Mouse (Mus musculus): Measurements from ENCODE around the gene Smpdl3b. TPM values are rescaled to one million over a fixed set of nuclear protein-coding genes. Genes with fewer than 3 reads are reported as not detected.
"Not testable (repeated sequence)": the region's sequence is repeated elsewhere in the genome, so short reads cannot be mapped to it uniquely, and the experiment has no call there.

The Smpdl3b gene
- total RNA-seq, 2 experiments from 2014 or later, result 0.42 to 0.74 TPM

DNA sequence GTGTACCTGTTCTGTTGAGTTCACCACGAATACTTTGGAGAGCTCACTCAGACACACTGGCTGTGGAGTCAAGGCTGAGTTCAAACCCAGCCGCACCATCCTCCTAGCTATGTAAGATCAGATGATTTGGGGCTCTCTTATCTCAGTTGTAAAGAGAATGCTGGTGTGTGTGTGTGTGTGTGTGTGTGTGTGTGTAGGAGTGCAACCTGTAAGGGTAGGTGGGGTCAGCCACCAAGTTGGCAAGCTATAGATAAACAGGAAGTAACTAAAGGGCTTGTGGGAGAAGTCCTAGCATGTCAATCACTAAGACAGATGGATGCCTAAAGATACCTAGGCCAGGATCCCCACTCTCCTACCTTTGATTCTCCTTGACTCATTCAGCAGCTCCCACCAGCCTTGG lies 26.7 kb upstream of the Smpdl3b start:
- intact Hi-C loops (cut with DNase I), result loop anchor here (2.0 kb wide), 1 partner anchor 39 kb away; no protein-coding TSS in a partner anchor
- DNase-seq, result no peak

DNA sequence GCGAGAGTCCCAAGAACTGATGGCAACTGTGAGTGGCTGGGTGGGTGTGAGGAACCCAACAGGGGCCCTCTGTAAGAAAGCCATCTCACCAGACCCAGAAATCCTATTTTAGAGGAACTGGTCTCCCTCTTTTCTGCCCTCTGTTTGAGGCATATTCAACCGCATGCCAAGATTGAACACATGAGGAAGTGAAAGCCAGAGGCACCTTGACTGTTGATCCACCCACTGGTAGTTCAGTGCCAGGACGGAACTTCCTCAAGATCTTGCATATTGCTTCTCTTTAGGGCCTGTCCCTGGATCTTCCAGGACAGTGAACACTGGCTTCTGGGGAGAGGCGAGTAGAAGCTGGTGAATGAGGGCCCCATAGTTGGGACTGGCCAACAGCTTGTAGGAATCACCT lies 23.2 kb upstream of the Smpdl3b start:
- intact Hi-C loops (cut with DNase I), result no loop called here
- DNase-seq, result no peak

DNA sequence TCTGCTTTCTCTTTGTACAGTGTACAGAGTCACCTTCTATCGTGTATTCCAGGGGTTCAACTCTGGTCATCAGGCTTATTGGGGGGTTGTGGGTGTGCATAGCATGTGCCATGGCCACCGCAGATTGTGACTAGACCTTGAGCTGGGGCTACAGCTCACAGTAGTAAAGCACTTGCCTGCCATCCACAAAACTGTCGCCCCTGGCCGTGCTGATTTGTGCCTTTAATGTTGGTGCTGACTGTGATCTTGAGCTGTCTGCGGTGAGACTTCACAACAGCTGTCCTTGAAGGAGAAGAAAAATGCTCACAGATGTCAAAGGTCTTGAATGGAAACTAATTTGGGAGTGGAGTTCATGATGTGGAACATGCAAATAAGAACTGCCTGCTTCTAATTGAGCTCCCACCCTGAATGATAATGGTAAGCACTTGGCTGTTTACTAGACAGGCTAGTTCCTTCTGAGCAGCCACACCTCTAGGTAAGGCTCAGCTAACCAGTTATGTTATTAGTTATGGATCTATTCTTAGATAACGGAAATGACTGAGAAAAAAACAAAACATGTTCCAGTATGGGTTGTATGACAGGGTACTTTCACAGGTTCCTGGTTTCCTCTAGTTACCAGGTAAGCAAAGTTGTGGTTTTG lies 21.6 kb upstream of the Smpdl3b start:
- intact Hi-C loops (cut with DNase I), result no loop called here
- no peak for DNase-seq

DNA sequence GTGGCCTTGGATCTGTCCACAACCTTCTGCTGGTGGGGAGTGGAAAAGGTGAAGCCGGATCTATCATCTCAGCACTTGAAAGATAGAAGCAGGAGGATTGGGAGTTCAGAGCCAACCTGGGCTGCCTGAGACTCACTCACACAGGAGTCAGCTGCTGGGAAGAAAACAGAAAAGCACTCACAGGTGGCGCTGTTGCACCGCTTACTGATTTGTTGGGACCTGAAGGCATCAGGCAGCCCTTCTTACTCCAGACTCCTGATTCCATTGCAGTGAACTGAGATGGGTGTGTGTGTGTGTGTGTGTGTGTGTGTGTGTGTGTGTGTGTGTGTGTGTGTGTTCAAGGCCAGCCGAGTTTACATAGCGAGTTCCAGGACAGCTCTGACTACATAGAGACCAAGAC lies 19.7 kb upstream of the Smpdl3b start:
- intact Hi-C loops (cut with DNase I), result loop anchor here (2.0 kb wide), 1 partner anchor 154 kb away; no protein-coding TSS in a partner anchor

DNA sequence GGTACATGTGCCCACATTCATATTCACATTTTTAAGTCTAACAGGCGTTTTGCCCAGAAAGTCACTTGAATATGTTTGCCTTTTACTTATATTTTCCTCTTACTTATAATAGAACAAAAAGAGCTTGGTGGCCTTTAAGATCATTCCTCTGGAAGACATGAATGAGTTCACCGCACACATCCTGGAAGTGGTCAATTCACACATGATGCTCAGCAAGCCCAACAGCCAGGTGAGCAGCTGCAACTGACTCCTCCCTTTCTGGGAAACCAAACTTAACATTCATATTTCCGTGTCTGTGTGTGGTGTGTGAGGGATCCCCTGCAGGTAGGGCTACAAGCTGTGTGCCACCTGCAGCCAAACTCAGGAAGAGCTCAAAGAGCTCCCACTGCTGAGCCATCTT lies 17.9 kb upstream of the Smpdl3b start:
- no peak for DNase-seq
- intact Hi-C loops (cut with DNase I), result no loop called here

More for the DNA sequence above, 19.7 kb upstream of the Smpdl3b start:
- peak; percentile 48 to 58 for DNase-seq

DNA sequence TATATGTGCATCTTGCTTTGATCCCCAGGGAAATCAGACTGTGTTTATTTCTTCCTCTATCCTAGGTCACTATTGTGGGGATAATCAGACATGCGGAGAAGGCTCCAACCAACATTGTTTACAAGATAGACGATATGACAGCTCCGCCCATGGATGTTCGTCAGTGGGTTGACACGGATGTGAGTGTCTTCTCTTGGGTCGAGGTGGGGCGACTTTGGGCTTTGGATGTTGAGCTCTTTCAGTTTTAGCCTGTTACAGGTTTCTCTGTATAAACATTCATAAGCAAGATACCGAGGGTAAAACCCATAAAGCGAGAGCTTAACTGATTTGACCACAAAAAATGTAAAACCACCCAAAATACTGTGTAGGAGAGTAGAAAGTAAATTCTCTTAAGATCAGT lies 14.7 kb upstream of the Smpdl3b start:
- intact Hi-C loops (cut with DNase I), result no loop called here
- no peak for DNase-seq

DNA sequence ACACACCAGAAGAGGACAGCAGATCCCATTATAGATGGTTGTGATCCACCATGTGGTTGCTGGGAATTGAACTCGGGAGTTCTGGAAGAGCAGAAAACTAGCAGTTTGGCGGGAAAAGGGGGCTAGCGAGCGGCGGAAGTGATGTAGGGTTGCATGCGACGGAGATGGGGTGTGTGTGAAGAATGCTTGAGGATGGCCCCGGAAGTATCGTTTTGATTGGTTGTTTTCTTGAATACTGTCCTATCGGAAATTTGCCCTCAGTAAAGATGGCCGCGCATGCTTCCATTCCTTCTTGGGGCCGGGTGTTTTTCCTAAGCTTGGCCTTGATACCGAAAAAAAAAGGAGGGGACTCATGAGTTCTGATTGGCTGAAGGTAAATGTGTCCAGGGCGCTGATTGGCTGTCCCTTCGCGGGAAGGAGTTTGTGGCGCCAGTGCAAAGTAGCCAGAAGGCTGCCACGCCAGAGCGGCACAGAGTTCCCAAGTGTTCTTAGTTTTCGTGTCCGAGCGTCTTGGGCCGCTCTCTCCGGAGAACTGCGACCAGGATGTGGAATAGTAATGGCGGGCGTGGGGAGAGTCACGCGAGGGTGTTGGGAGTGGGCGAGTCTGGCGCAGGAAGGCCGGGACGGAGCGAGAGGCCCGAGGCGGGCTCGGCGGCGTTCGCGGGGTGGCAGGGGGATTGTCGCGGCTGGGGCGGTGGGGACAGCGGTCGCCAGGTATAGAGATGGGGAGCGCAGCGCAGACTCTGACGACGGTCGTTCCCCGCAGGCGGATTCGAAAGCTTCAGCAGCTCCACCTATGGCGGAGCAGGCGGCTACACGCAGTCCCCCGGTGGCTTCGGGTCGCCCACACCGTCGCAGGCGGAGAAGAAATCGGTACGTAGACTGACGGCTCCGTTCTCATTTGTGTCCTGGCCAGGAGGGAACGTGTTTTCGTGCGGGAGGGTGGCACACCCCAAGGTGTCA lies 11.1 kb upstream of the Smpdl3b start, which contains the start of gene Rpa2:
Rpa2 (plus strand) TSS at position 419 of the 963 bp plus-strand sequence.
- intact Hi-C loops (cut with DNase I), result loop anchor here (5.0 kb wide), 1 partner anchor 74 kb away; the partner anchor contains the start of gene Ppp1r8

DNA sequence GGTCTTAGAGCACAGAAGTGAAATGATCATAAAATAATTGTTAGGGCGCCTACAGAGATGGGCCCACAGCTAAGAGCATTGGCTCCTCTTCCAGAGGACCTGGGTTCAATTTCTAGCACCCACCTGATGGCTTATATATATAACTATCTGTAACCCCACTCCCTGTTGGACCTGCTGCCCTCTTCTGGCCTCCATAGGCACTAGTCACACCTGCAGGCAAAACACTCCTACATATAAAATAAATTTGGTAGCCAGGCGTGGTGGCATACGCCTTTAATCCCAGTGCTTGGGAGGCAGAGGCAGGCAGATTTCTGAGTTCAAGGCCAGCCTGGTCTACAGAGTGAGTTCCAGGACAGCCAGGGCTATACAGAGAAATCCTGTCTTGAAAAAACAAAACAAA lies 6.1 kb upstream of the Smpdl3b start:
- DNase-seq; intact Hi-C loops (cut with DNase I): not testable (repeated sequence)

More for the DNA sequence above, 11.1 kb upstream of the Smpdl3b start, which contains the start of gene Rpa2:
- peak; percentile 96 to 99 for DNase-seq

DNA sequence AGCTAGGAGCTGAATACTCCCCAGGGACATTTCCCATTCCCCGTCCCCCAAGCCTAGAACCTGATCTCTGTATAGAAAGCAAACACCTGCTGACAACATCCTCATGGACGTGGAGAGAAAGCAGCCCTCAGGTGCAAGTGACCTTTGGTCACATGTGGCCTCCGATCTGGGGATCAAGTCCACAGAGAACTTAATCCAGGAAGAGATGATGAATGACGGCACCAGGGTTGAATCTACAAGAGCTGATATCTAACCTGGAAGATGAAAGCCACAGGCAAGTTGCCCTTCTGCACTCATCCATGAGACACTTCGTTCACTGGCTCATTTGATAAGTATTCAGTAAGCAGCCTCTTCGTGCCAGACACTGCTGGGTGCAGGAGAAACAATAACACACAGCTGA lies 5.5 kb upstream of the Smpdl3b start:
- intact Hi-C loops (cut with DNase I), result no loop called here
- no peak for DNase-seq

DNA sequence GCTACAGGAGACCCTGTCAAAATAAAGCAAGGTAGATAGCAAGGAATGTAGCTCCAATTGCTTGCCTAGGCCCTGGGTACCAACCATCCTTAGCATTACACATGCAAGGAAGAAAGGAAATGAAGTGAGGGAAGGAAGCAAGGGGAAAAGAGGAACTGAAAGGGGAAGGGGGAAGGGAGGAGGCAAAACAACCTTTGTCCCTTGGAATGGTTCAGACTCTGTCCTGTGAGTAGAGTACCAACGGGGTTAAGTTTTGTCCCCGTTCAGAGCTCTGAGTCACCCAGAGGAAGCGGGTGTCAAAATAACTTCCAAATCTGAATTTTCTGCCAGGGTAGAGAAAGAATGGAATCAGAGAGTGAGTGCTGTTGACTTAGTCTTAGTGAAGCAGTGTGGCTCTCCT lies 3.2 kb upstream of the Smpdl3b start:
- intact Hi-C loops (cut with DNase I), result no loop called here
- no peak for DNase-seq

DNA sequence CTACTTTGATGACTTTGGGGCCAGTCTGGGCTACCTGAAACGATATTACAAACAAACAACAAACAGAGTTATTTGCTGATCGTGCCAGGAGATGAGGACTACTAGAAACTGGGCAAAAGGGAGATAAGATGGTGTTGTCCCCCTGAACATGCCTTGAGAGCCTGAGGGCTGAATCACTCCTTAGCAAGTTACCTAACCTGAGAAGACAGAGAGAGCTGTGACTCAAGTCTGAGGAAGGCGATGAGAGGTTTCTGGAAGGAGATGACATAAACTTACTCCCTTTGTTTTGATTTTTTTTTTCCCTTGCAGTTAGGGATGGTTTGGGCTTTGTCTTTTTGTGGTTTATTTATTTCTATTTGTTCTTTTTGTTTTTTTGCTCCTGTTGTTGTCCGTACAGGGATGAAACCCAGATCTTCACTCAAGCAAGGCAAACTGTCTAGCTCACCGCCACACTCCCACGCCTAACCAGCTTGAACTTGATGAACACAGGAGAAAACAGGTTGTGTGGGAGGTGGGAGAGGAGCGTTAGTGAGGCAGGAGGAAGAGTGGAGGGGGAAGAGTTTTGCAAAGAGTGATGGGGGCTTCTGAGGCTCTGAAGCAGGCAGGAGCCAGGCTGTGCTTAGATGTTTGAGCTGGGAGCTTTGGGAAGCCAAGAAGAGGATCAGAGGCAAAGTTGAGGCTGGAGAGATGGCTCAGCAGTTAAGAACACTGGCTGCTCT lies 740 bp upstream of the Smpdl3b start:
- intact Hi-C loops (cut with DNase I), result no loop called here
- no peak for DNase-seq

DNA sequence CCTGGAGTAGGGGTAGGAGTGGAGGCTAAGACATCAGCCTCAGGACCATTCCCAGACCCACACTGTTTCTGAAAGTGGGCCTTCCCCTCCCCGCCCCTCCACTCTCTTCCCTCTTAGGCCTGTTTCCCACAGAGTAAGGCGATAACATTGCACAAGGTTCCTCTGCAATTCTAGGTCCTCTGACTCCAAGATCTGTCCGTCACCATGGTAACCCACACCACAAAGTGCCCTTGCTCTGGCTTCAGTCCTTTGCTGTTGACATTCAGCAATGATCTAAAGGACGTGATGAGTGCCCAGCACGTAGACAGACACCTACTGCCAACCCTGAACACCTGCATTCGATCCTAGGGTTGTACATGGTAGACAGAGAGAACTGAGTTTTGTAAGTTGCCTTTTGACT lies 4.1 kb downstream of the Smpdl3b start:
- no peak for DNase-seq
- intact Hi-C loops (cut with DNase I), result no loop called here

DNA sequence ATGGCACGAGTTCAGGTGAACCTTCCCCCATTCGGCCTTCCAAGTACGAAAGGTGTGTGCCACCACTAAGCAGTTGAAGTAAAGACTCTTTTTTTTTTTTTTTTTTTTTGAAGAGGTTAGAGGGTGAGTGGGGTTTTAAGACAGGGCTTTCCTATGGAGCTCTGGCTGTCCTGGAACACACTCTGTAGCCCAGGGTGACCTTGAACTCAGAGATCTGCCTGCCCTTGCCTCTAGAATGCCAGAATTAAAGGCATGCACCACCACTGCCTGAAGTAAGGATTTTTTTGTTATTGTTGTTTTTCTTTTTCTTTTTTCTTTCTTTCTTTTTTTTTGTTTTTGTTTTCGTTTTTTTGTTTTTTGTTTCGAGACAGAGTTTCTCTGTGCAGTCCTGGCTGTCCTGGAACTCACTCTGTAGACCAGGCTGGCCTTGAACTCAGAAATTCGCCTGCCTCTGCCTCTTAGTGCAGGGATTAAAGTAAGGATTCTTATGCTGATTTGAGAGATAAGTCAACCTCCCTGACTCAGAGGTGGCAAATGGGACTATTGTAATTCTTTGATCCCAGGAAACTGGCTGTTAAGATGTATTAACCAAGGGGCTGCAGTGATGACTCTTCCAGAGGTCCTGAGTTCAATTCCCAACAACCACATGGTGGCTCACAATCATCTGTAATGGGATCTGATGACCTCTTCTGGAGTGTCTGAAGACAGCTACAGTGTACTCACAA lies 7.6 kb downstream of the Smpdl3b start:
- intact Hi-C loops (cut with DNase I), result no loop called here
- no peak for DNase-seq

DNA sequence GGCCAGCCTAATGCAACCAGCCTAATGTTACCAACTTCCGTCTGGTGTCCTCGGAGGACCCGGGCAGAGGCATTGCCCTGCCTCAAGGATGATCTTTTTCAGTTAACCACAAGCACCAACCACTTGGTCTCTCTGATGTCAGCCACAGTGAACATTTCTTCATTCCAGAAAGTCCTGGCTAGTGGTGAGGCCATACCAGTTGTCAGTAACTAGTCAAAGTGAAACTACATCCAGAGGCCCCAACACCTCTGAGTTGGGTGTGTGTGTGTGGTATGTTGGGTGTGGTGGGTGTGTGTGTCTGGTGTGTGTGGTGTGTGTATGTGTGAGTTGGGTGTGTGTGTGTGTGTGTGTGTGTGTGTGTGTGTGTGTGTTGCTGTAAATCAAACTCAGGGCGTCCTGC lies 8.3 kb downstream of the Smpdl3b start:
- no peak for DNase-seq
- intact Hi-C loops (cut with DNase I), result no loop called here

DNA sequence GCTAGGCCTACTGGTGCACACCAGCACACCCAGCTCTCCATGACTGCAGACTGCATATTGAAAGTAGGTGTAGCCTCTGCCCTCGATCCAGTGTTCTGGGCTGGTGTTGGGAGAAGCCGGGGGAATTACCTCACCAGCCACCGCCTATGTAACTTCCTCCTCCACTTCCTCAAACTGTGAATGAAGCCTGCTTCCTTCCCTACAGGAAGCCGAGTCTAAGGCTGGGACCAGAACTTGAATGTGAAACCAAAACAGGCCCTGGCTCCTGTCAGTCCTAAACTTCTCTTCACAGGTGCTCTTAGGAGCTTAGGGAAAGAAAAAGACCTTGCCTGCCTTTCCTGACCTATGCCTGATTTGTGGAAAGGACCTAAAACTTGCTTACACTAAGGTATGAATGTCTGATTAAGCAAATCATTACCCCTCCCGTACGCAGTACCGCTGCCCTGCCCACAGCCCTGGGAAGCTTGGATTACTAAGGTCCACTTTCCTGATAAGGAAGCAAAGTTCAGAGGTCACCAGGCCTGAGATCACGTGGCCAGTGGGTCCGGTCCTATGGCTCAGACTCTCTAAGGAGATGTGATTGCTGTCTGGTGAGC lies 9.3 kb downstream of the Smpdl3b start:
- no peak for DNase-seq
- intact Hi-C loops (cut with DNase I), result no loop called here

DNA sequence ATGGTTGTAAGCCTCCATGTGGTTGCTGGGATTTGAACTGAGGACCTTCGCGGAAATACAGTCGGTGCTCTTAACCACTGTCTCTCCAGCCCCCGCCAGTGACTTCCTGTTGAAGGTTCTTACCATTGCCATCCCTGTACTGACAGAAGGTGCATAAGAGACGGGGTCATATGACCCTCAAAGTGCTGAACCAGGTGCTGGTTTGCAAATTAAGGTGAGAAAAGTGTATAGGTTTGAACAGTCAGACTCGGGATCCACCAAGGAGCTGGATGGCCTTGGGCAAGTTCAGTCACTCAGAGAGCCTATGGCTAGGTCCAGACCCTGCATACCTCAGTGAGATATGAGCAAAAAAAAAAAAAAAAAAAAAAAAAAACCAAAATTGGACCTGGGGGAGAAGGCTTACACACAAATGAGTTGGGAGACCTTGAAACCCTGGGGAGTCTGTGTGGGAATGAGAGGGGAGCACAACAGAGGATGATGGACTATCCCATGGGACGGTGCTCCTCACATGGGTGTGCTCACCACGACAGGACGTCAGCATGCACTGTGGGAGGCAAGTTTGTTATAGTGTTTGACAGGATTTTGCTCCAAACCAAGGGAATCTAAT lies 10.0 kb downstream of the Smpdl3b start:
- no peak for DNase-seq
- intact Hi-C loops (cut with DNase I), result no loop called here

DNA sequence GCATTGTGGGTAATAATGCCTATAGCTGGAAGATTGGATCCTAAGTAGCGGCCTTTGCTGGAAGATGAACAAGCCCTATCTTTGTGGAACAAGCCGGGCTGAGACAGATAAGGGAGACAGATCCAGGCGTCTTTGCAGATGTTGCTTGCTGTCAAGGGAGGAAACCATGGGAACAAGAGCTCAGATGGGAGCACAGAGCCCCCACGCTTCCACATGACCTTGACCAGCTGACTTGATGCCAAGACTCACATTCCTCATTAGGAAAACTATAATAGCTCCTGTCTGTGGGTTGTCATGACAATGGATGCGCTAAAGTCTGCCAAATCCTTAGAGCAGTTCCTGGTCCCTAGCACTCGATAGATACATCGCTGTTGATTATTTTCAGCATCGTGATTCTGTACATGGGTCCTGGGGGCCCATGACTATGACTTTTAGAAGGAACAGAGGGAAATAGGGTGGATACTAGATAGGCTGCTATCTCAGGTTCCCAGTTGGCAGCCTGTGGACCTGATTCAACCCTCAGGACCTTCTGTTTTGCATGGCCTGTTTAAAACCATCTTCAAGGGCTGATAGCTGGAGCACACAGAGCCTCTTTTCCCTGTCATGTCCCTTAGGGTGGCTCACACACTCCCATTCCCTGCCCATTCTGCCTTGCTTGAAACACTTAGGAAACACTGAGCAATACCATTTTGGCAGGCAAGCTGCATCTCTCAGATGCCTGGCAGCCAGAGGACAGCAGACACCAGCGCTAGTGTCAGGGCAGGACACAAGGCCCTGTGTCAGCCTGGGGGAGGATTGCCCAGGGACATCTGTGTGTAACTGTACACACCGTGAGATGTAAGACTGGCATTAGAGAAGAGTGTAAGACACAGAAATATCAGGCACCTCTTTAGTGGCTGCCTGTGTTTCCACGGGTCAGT lies 12.8 kb downstream of the Smpdl3b start:
- no peak for DNase-seq
- intact Hi-C loops (cut with DNase I), result no loop called here

DNA sequence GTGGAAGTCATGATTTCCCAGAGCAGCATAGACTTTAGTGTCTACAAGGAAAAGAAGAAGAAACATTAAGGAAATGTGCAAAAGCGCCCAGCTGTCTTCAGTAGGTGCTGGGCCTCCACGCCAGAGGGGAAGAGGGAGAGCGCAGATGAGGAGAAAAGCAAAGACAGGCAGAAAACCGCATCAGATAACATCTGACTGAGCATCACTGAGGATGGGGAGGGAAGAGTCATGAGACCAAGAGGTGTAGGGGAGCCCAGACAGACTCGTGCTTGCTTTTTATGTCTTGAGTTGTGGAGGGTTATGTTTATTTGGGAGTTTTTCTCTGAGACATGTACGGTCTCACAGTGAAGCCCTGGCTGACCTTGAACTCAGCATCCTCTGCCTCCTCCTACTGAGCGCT lies 15.6 kb downstream of the Smpdl3b start:
- intact Hi-C loops (cut with DNase I), result no loop called here
- DNase-seq, result no peak

All from gastrocnemius, postnatal 36 days (tissue).